16 mouse cellular contexts compared by ENCODE assay signal in genomic region chr8:108936695-108937448, GRCm38 (mm10).
DNase-seq lines count a peak whose midpoint lies in the region; ATAC-seq and TF ChIP-seq lines count a peak whose summit lies in the region.
"Had no signal": no experiment of that assay in that cellular context is flagged by ENCODE, and none has a peak within 500 bp of the region (broad histone marks: within the 10 kb centered on the region; RNA-seq: fewer than 3 reads in every experiment).

No protein-coding gene starts in this region.

- H3K4me2 ChIP-seq in embryonic facial prominence, embryonic 14.5 days (ENCODE audit: low read depth, low read length) = no peak overlapping the region
- H3K4me2 ChIP-seq in CH12.LX (ENCODE audit: insufficient read depth, low read depth, poor library complexity, severe bottlenecking) = no peak overlapping the region
- H3K4me2 ChIP-seq in forebrain, embryonic 14.5 days (ENCODE audit: low read length) = no peak overlapping the region
- H3K4me2 ChIP-seq in hindbrain, postnatal 0 days (ENCODE audit: low read depth, low read length) = no peak overlapping the region
- no peak overlapping the region for H3K4me2 ChIP-seq in liver, embryonic 11.5 days
- H3K4me2 ChIP-seq: lung, embryonic 15.5 days; neural tube, embryonic 12.5 days had no signal

- no peak for DNase-seq in embryonic facial prominence, embryonic 14.5 days (ENCODE audit: low spot score)
- DNase-seq in embryonic facial prominence, embryonic 10.5 days (ENCODE audit: low spot score) = no peak
- peak; percentile 29 for DNase-seq in CH12.LX (ENCODE audit: extremely low read depth)
- DNase-seq in forebrain, embryonic 14.5 days (ENCODE audit: low spot score) = peak; percentile 83
- peak; percentile 66 for DNase-seq in hindbrain, postnatal 0 days (ENCODE audit: low spot score)
- DNase-seq in left cerebral cortex, postnatal 4 days = no peak
- no peak for DNase-seq in spleen, adult 18-20 months
- no peak for DNase-seq in liver, embryonic 11.5 days (ENCODE audit: low spot score)
- DNase-seq: adrenal gland, postnatal 14 days; heart, adult 18-20 months; heart, postnatal 10 days; kidney, postnatal 10 days; liver; thymus, adult 2 months had no signal

- 75% methylated on average over 19 of the region's 19 CpGs for WGBS in embryonic facial prominence, embryonic 14.5 days
- 83% methylated on average over 19 of the region's 19 CpGs for WGBS in embryonic facial prominence, embryonic 10.5 days
- 49% methylated on average over 19 of the region's 19 CpGs for WGBS in forebrain, embryonic 14.5 days
- 52% methylated on average over 19 of the region's 19 CpGs for WGBS in hindbrain, postnatal 0 days
- WGBS in liver, embryonic 11.5 days = 68% methylated on average over 19 of the region's 19 CpGs

- ATAC-seq in embryonic facial prominence, embryonic 14.5 days (ENCODE audit: low read depth) = no peak
- ATAC-seq in forebrain, embryonic 14.5 days = no peak
- no peak for ATAC-seq in hindbrain, postnatal 0 days
- ATAC-seq in liver, embryonic 11.5 days (replicated peaks; ENCODE audit: low FRiP score) = no peak

- H3K9me3 ChIP-seq in embryonic facial prominence, embryonic 14.5 days (ENCODE audit: control insufficient read depth, low read length) = peaks cover 3% of the 10 kb centered on the region; the same call in 1 of the 2 replicates
- 0 out of 2 replicates have a peak, but pooled peaks cover 2% of the 10 kb centered on the region for H3K9me3 ChIP-seq in embryonic facial prominence, embryonic 10.5 days
- peaks cover 3% of the 10 kb centered on the region for H3K9me3 ChIP-seq in CH12.LX (replicated peaks; ENCODE audit: low read length)
- no peaks in the 10 kb centered on the region for H3K9me3 ChIP-seq in forebrain, embryonic 14.5 days (replicated peaks; ENCODE audit: control insufficient read depth, low read length)
- no peaks in the 10 kb centered on the region for H3K9me3 ChIP-seq in hindbrain, postnatal 0 days (ENCODE audit: low read length)
- H3K9me3 ChIP-seq in liver, embryonic 11.5 days (ENCODE audit: control insufficient read depth, low read length) = no peaks in the 10 kb centered on the region
- H3K9me3 ChIP-seq: lung, embryonic 15.5 days; neural tube, embryonic 12.5 days had no signal

- H3K36me3 ChIP-seq in embryonic facial prominence, embryonic 14.5 days (ENCODE audit: control insufficient read depth, insufficient read depth, low read length) = peaks cover 34% of the 10 kb centered on the region
- peaks cover 85% of the 10 kb centered on the region for H3K36me3 ChIP-seq in embryonic facial prominence, embryonic 10.5 days (replicated peaks)
- peaks cover 0 to 7% of the 10 kb centered on the region in 2 experiments for H3K36me3 ChIP-seq in CH12.LX (replicated peaks in 1 of 2; ENCODE audit: control insufficient read depth in 1 of 2, insufficient read depth in 1 of 2, low read length in 1 of 2)
- peaks cover 15% of the 10 kb centered on the region for H3K36me3 ChIP-seq in forebrain, embryonic 14.5 days (ENCODE audit: control insufficient read depth, insufficient read depth, low read length)
- H3K36me3 ChIP-seq in hindbrain, postnatal 0 days (ENCODE audit: insufficient read depth, low read length) = no peaks in the 10 kb centered on the region
- H3K36me3 ChIP-seq in liver, embryonic 11.5 days (ENCODE audit: control insufficient read depth, insufficient read depth, low read length) = no peaks in the 10 kb centered on the region; the same call in 1 of the 2 replicates

- peaks cover 5% of the 10 kb centered on the region; the same call in 1 of the 2 replicates for H3K4me1 ChIP-seq in embryonic facial prominence, embryonic 14.5 days (ENCODE audit: control insufficient read depth, insufficient read depth, low read length)
- H3K4me1 ChIP-seq in embryonic facial prominence, embryonic 10.5 days = peaks cover 23% of the 10 kb centered on the region
- H3K4me1 ChIP-seq in CH12.LX (ENCODE audit: control insufficient read depth in 1 of 2, insufficient read depth in 2 of 2) = peaks cover 0 to 18% of the 10 kb centered on the region in 2 experiments; a peak in 2 of 4 replicates
- peaks cover 22% of the 10 kb centered on the region for H3K4me1 ChIP-seq in forebrain, embryonic 14.5 days (ENCODE audit: control insufficient read depth, insufficient read depth, low read length)
- 0 out of 2 replicates have a peak, but pooled peaks cover 3% of the 10 kb centered on the region for H3K4me1 ChIP-seq in hindbrain, postnatal 0 days (ENCODE audit: insufficient read depth, low read length)
- H3K4me1 ChIP-seq in liver, embryonic 11.5 days (replicated peaks; ENCODE audit: control insufficient read depth, insufficient read depth, low read length) = peaks cover 4% of the 10 kb centered on the region

- in situ Hi-C loops in CH12.LX (cut with MboI; ENCODE audit: low pct_ligation_motif_present, low pct_unique_long_range_greater_than_20kb, low sequenced_read_pairs) = no loop called here

- intact Hi-C loops in left cerebral cortex, postnatal 4 days (cut with DNase I) = no loop called here

- H3K79me2 ChIP-seq in CH12.LX (replicated peaks; ENCODE audit: control insufficient read depth, extremely low read depth, insufficient read depth, poor library complexity, severe bottlenecking) = no peaks in the 10 kb centered on the region

- 0 out of 2 replicates have a peak overlapping the region, but pooled peaks have one; percentile 28 for H3K27ac ChIP-seq in embryonic facial prominence, embryonic 14.5 days (replicated peaks; ENCODE audit: low read depth, low read length)
- no peak overlapping the region for H3K27ac ChIP-seq in embryonic facial prominence, embryonic 10.5 days (replicated peaks)
- no peak overlapping the region for H3K27ac ChIP-seq in CH12.LX (ENCODE audit: insufficient read depth, low read depth)
- peak overlapping the region; percentile 55; the same call in 1 of the 2 replicates for H3K27ac ChIP-seq in forebrain, embryonic 14.5 days (ENCODE audit: low read depth, low read length)
- no peak overlapping the region for H3K27ac ChIP-seq in hindbrain, postnatal 0 days
- H3K27ac ChIP-seq in liver, embryonic 11.5 days (ENCODE audit: low read depth, low read length) = no peak overlapping the region
- H3K27ac ChIP-seq: lung, embryonic 15.5 days; neural tube, embryonic 12.5 days had no signal

- no peak for TF ChIP-seq RAD21 in CH12.LX (IDR thresholded peaks at IDR 0.05; ENCODE audit: low read depth, low read length)

- no peak for TF ChIP-seq EP300 in CH12.LX (IDR thresholded peaks at IDR 0.05; ENCODE audit: low read length)

- H3K9ac ChIP-seq in embryonic facial prominence, embryonic 14.5 days (ENCODE audit: low read depth, low read length) = 0 out of 2 replicates have a peak overlapping the region, but pooled peaks have one; percentile 6
- H3K9ac ChIP-seq in CH12.LX (ENCODE audit: insufficient read depth, low read depth) = no peak overlapping the region
- no peak overlapping the region for H3K9ac ChIP-seq in forebrain, embryonic 14.5 days (ENCODE audit: low read length)
- H3K9ac ChIP-seq in hindbrain, postnatal 0 days (replicated peaks; ENCODE audit: low read length) = no peak overlapping the region
- H3K9ac ChIP-seq in liver, embryonic 11.5 days (ENCODE audit: low read depth, low read length) = no peak overlapping the region
- H3K9ac ChIP-seq: lung, embryonic 15.5 days; neural tube, embryonic 12.5 days had no signal

- H3K4me3 ChIP-seq in embryonic facial prominence, embryonic 14.5 days (ENCODE audit: low read depth, low read length) = no peak overlapping the region
- H3K4me3 ChIP-seq in embryonic facial prominence, embryonic 10.5 days = no peak overlapping the region
- no peak overlapping the region for H3K4me3 ChIP-seq in CH12.LX (replicated peaks in 1 of 3; ENCODE audit: low read depth in 2 of 3, low read length in 2 of 3, poor library complexity in 1 of 3)
- no peak overlapping the region for H3K4me3 ChIP-seq in forebrain, embryonic 14.5 days (ENCODE audit: low read depth, low read length)
- H3K4me3 ChIP-seq in hindbrain, postnatal 0 days (ENCODE audit: low read length) = no peak overlapping the region
- H3K4me3 ChIP-seq in liver, embryonic 11.5 days (ENCODE audit: low read depth, low read length) = no peak overlapping the region
- H3K4me3 ChIP-seq: lung, embryonic 15.5 days; neural tube, embryonic 12.5 days had no signal

- TF ChIP-seq CTCF in CH12.LX (conservative IDR thresholded peaks at IDR 0.05 in 1 of 2, IDR thresholded peaks at IDR 0.05 in 1 of 2; ENCODE audit: low read depth in 2 of 2, low read length in 2 of 2) = no peak
- TF ChIP-seq CTCF in hindbrain, postnatal 0 days (IDR thresholded peaks at IDR 0.05; ENCODE audit: low read depth) = no peak

- no peak for TF ChIP-seq POLR2A in CH12.LX (IDR thresholded peaks at IDR 0.05; ENCODE audit: low read depth, low read length)

- H3K27me3 ChIP-seq in embryonic facial prominence, embryonic 14.5 days (replicated peaks; ENCODE audit: control insufficient read depth, insufficient read depth, low read length) = no peaks in the 10 kb centered on the region
- no peaks in the 10 kb centered on the region for H3K27me3 ChIP-seq in embryonic facial prominence, embryonic 10.5 days (replicated peaks; ENCODE audit: low read depth, poor library complexity, severe bottlenecking)
- no peaks in the 10 kb centered on the region for H3K27me3 ChIP-seq in CH12.LX (replicated peaks)
- H3K27me3 ChIP-seq in forebrain, embryonic 14.5 days (replicated peaks; ENCODE audit: control insufficient read depth, insufficient read depth, low read length) = no peaks in the 10 kb centered on the region
- no peaks in the 10 kb centered on the region for H3K27me3 ChIP-seq in hindbrain, postnatal 0 days (ENCODE audit: insufficient read depth, low read length)
- no peaks in the 10 kb centered on the region for H3K27me3 ChIP-seq in liver, embryonic 11.5 days (replicated peaks; ENCODE audit: control insufficient read depth, insufficient read depth, low read length)
- H3K27me3 ChIP-seq: lung, embryonic 15.5 days; neural tube, embryonic 12.5 days had no signal

- dilution Hi-C loops in CH12.LX (cut with MboI; ENCODE audit: extremely low pct_ligation_motif_present, extremely low pct_unique_long_range_greater_than_20kb, low sequenced_read_pairs) = no loop called here

TF ChIP-seq in CH12.LX, 34 proteins besides CTCF, POLR2A, EP300 and RAD21:
- TF ChIP-seq TCF12 (IDR thresholded peaks at IDR 0.05; ENCODE audit: low read depth, low read length) (no peak), MAX (IDR thresholded peaks at IDR 0.05; ENCODE audit: low read length) (0 out of 2 replicates have a peak, but pooled peaks have one; percentile 37), PAX5 (IDR thresholded peaks at IDR 0.05; ENCODE audit: low read length) (no peak), ZKSCAN1 (IDR thresholded peaks at IDR 0.05; ENCODE audit: borderline replicate concordance, low read depth, low read length) (no peak), RCOR1 (conservative IDR thresholded peaks at IDR 0.05; ENCODE audit: low read depth, low read length) (no peak), MEF2A (IDR thresholded peaks at IDR 0.05; ENCODE audit: borderline replicate concordance, low read depth, low read length) (no peak), ELF1 (IDR thresholded peaks at IDR 0.05; ENCODE audit: low read depth, low read length) (no peak), NELFE (IDR thresholded peaks at IDR 0.05; ENCODE audit: low read depth, low read length) (no peak)

Comparison
In these comparisons a context has a peak if more than half of its experiments do, and no peak if none do; other contexts are left out.
1. H3K27ac ChIP-seq: peak in embryonic facial prominence, embryonic 14.5 days (single experiment) and forebrain, embryonic 14.5 days (single experiment); none in embryonic facial prominence, embryonic 10.5 days (single experiment), CH12.LX (single experiment), hindbrain, postnatal 0 days (single experiment) and liver, embryonic 11.5 days (single experiment).
2. DNase-seq: peak in CH12.LX (single experiment), forebrain, embryonic 14.5 days (single experiment) and hindbrain, postnatal 0 days (single experiment); none in embryonic facial prominence, embryonic 14.5 days (single experiment), embryonic facial prominence, embryonic 10.5 days (single experiment), left cerebral cortex, postnatal 4 days (single experiment), spleen, adult 18-20 months (0 of 2) and liver, embryonic 11.5 days (single experiment).